In genomic region chr11:22821243-22821642, GRCm38 (mm10) we compare ENCODE assay signal across 19 mouse cellular contexts.
"Had no signal": no experiment of that assay in that cellular context is flagged by ENCODE, and none has a peak within 500 bp of the region (broad histone marks: within the 10 kb centered on the region; RNA-seq: fewer than 3 reads in every experiment).

No protein-coding gene starts in this region.

- H3K36me3 ChIP-seq: limb, embryonic 10.5 days; limb, embryonic 13.5 days; liver, embryonic 15.5 days; midbrain, embryonic 10.5 days; midbrain, embryonic 13.5 days; neural tube, embryonic 13.5 days had no signal

- ATAC-seq: midbrain, embryonic 13.5 days; midbrain, embryonic 16.5 days had no signal

- H3K4me2 ChIP-seq: limb, embryonic 13.5 days; liver, embryonic 15.5 days; midbrain, embryonic 13.5 days; neural tube, embryonic 13.5 days had no signal

- H3K4me3 ChIP-seq: layer of hippocampus, adult 2 months; limb, embryonic 10.5 days; limb, embryonic 13.5 days; liver, embryonic 15.5 days; midbrain, embryonic 10.5 days; midbrain, embryonic 13.5 days; myocyte; neural tube, embryonic 13.5 days had no signal

- H3K27ac ChIP-seq: layer of hippocampus, adult 2 months; limb, embryonic 10.5 days; limb, embryonic 13.5 days; liver, embryonic 15.5 days; midbrain, embryonic 10.5 days; midbrain, embryonic 13.5 days; neural tube, embryonic 13.5 days had no signal

- H3K9me3 ChIP-seq: limb, embryonic 10.5 days; limb, embryonic 13.5 days; liver, embryonic 15.5 days; midbrain, embryonic 10.5 days; midbrain, embryonic 13.5 days; neural tube, embryonic 13.5 days had no signal

- H3K9ac ChIP-seq: limb, embryonic 13.5 days; liver, embryonic 15.5 days; midbrain, embryonic 13.5 days; neural tube, embryonic 13.5 days had no signal

- H3K4me1 ChIP-seq: limb, embryonic 13.5 days; midbrain, embryonic 10.5 days; midbrain, embryonic 13.5 days; neural tube, embryonic 13.5 days had no signal

- H3K27me3 ChIP-seq: limb, embryonic 13.5 days; liver, embryonic 15.5 days; midbrain, embryonic 13.5 days; neural tube, embryonic 13.5 days had no signal

- DNase-seq: kidney, adult 18-20 months; kidney, adult 9 months; kidney, postnatal 14 days; layer of hippocampus, adult 9-11 months; lung, adult 2 months; lung, postnatal 14 days; lung, postnatal 4 days; retina, postnatal 1 day; right cerebral cortex, postnatal 25 days; thymus, postnatal 25 days had no signal
